Mouse (Mus musculus): Measurements from ENCODE around the gene Katna1.
"Not testable (repeated sequence)": the region's sequence is repeated elsewhere in the genome, so short reads cannot be mapped to it uniquely, and the experiment has no call there.

Katna1 gene

DNA sequence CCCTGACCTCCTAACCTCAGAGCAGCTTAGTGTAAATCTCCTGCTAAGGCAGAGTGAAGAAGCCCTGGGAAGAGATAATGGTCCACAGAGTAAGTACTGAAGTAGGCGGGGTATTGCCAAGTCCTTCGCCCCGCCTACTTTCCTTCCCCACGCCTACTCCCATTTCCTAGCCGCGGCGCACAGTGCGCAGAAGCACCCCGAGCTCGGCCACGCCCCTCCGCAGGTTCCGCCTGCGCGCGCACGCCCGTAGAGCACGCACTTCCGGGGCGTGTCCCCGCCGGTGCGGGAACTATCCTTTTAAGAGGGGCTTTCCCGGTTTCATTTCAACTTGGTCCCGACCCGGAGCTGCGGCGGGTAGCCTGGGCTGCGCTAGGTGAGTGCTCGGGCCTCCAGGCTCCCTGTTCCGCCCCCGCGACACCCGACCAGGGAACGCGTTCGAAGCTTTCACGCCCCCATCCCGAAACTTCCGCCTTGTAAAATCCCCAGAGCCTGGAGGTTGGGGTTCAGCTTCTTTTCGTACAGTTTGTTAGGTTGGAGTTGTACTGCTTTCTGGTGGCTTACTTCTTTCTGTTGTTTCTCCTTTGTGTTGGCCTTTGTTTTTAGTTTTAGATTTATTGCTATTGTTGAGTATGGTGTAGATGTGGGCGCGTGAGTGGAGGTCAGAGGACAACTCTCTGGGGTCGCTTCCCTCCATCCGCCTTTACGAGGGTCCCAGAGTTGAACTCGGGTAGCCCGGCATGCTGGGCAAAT is at the start of gene Katna1:
Gene Katna1, plus strand, starts transcription at position 250 of the 750 bp plus-strand sequence.
- DNase-seq, result peak; percentile 85 to 87

DNA sequence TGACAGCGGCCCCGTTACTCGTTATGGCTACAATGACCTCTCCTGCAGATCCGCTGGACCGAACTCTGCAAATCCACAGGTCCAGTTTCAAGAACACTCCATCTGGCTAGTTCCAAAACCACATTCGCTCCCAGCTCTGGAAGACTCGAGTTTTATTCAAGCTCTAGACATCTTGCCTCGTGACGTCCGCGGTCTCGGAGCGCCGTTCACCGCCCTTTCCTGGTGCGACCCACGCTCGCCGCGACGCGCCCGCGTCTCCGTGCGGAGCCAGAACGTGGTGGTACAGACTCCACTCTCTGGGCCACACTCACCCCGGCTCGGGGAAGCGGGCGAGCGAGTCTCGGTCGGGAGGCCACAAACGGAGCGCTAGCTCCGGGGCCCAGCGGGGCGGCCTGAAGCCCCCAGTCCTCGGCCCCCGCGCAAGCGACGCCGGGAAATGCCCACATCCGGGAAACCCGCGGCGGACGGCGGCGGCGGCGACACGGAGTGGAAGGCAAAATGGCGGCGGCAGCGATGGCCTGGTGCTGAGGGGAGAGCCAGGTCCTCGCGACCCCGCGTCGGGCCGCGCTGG is 45.0 kb upstream of the Katna1 start, which contains the start of the genes Pcmt1 and Lats1:
Gene Pcmt1, minus strand, starts transcription at position 406 of the 571 bp plus-strand sequence.
Gene Lats1, plus strand, starts transcription at position 484 of the 571 bp plus-strand sequence.
- DNase-seq, result peak; percentile 90

DNA sequence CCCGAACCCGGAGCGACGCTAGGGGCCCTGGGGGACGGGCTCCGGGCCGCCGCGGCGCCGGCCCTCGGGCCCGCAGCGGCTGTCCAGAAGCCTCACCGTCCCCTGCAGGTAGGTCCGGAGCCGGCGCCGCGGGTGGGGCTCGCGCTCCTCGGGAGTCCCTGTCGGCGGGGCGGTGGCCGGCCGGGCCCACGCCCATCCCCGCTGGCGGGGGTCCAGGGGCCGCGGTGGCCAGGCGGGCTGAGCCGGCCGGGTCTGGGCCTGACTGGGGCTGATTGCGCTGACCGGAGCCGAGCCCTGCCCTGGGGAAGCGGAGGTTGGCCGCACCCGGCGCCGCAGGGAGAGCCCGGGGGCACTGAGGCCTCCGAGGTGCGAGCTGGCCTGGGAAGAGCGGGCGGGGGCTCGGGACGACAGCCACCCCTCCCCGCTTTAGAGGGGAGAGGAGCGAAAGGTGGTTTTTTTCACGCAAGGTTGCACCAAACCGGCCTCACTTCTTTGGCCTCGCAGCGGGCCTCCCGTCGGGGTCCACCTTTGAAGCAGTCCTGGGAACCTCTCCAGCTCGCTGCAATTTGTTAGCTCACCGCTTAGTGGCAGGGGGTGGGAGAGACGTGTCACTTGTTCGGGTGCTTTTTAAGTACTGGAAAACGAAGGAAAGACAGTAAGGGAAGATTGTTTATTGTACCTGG is 44.3 kb upstream of the Katna1 start:
- DNase-seq, result peak; percentile 66 to 69

DNA sequence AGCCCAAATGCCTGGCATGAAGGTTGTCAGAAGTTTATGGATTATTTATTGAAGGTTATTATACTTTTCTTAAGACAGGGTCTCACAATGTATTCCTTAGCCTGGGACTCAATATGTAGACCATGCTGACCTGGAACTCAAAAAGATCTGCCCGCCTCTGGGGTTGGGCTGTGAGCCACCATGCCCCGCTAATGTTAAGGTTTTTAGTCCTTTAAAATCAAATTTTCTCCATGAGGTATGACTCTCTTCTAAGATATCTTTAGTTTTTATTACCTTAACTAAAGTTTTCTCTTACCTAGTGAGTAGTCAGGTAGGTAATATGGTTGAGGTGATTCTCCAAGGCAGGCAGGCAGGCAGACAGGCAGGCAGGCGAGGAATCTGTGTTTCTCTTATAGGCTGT is 43.6 kb upstream of the Katna1 start:
- DNase-seq, result no peak

DNA sequence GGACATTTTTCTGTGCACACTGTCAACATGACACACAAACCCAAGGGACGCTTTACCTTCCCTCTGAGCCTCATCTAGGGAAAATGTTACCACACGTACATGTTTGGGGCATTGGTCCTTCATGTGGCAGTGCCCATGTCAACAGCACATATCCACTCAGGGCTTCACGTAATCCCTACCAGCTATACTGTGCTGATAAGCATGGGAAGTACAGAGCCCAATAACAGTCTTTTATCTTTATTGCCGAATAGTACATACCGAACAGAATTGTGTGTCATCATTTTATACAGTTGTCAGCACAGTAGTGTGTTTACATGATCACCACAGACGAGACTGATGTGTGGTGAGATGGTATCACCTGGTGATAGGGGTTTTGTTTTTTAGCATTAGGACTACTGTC is 38.9 kb upstream of the Katna1 start:
- DNase-seq, result no peak

DNA sequence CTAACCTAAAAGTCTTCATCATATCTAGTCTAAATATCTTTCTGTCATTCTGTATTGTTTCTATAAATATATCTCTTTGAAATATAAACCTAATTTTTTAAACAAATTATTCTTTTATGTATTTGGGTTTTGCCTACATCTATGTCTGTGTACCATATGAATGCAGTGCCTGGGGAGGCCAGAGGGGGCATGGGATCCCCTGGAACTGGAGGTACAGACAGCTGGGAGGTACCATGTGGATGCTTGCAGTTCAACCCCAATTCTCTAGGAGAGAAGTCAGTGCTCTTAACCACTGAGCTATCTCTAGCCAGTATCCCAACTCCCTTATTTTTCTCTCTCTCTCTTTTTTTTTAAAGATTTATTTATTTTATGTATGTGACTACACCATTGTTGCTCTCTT is 30.5 kb upstream of the Katna1 start:
- no peak for DNase-seq

DNA sequence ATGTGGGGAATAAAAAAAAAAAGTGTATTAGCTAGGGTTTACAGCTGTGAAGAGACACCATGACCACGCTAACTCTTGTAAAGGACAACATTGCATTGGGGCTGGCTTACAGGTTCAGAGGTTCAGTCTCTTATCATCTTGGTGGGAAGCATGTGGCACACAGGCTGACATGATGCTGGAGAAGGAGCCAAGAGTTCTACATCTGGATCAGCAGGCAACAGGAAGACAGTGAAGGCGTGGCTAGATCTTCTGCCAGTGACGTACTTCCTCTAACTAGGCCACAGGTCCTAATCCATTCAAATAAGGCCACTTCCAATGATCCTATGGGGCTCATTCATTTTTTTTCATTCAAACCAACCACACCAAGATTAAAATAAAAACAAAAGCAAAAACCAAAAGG is 25.7 kb upstream of the Katna1 start:
- DNase-seq, result no peak

DNA sequence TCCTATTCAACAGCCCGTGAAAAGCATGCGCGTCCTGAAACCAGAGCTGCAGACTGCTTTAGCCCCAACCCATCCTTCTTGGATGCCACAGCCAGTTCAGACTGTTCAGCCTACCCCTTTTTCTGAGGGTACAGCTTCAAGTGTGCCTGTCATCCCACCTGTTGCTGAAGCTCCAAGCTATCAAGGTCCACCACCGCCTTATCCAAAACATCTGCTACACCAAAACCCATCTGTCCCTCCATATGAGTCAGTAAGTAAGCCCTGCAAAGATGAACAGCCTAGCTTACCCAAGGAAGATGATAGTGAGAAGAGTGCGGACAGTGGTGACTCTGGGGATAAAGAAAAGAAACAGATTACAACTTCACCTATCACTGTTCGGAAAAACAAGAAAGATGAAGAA is 23.2 kb upstream of the Katna1 start:
- no peak for DNase-seq

DNA sequence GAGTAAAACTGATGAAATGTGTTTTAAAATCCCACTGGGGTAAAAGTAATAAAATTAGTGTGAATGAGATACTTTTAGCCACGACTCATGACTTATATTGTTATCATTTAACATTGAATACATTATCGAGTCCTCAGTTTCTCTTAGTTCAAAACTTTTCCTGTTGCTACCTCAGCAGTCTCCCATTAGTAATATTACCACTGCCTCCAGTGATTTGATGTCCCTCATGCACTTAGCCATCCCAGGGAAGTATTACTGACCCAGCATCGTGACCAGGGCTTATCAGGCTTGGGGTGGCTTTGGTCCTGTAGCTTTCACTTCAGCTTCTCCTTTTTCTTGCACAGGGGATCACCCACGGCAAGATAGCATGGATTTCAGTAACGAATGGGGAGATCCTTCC is 15.7 kb upstream of the Katna1 start:
- DNase-seq, result no peak

DNA sequence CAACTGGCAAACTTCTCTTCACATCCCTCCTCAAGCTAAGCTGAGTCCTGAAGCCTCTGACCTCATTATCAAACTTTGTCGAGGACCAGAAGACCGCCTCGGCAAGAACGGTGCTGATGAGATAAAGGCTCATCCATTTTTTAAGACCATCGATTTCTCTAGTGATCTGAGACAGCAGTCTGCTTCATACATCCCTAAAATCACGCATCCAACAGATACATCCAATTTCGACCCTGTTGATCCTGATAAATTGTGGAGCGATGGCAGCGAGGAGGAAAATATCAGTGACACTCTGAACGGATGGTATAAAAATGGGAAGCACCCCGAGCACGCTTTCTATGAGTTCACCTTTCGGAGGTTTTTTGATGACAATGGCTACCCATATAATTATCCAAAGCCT is 13.3 kb upstream of the Katna1 start:
- DNase-seq, result no peak

DNA sequence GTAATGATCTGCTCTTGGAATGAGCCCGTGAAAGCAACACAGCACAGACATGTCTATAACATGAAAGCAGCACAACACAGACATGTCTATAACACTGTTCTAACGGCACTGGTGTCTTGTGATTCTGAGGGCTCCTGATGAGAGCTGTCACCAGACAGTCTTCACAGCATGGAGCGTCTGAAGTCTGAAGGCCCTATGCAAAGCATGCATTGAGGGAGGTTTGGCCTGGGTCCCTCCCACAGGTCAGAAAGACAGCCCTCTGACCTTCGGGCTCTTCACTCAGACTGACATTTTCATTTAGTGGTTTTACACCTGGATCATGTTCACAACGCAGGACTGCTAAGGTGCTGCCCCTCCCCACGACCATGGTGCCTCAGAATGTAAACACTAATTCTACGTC is 10.7 kb upstream of the Katna1 start:
- no peak for DNase-seq

DNA sequence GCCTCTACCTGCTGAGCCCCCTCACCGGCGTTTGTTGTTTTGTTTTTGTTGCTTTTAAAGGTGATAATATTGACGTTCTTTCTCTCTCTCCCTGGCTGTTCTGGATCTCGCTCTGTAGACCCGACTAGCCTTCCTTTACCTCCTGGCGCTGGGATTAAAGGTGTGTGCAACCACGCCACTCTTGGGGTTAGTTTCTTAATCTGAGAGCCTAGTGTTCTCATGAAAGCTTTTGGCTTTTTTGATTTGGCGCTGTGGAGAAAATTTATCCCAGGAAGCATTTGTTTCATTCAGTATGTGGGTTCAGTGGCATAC is 657 bp downstream of the Katna1 start:
- DNase-seq, result no peak

DNA sequence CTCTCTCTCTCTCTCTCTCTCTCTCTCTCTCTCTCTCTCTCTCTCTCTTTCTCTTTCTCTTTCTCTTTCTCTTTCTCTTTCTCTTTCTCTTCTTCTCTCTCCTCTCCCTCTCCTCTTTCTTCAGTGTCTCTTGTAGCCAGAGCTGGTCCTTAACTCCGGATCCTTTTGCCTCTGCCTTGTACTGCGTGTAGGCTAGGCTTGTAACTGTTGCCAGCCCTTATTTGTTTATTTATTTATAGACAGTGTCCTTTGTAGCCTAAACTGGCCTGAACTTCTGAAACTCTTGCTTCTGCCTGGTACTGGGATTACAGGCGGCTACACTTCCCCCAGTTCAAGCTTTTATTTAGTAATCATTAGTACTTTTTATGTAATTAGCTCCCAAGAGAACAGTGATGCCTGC is 1.2 kb downstream of the Katna1 start:
- DNase-seq, result no peak

DNA sequence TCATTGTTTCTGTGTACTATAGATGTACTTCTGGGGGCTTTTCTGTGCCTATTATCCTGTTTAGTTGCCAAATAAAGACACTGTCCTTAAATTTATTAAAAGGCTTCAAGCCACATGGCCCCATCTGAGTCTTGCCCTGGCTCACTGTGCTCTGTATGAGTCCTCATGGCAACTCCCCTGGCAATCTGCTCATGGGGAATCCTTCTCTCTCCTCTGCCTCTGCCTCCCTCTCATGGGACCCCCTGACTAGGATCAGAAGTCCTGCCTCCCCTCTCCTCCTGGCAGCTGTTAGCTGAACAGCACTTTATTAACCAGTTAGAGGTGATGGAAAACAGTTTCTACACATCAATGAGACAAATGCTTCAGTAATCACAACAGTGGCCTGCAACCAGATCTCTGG is 5.8 kb downstream of the Katna1 start:
- no peak for DNase-seq

DNA sequence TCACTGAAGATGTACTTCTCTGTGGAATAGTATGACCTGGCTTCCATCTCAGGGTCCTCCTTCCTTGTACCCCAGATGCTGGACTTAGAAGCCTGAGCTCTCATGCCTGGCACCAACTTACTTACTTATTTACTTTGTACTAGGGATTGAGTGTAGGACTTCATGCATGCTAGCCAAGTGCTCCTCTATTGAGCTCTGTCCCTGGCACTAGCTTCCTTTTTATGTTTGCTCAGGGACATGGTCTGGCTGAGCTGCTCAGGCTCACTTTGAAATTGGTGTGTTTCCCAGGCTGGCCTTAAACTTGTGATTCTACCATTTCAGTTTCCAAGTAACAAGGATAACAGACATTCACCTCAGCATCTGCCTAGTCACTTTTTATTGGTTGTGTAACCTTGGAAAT is 11.3 kb downstream of the Katna1 start:
- no peak for DNase-seq

DNA sequence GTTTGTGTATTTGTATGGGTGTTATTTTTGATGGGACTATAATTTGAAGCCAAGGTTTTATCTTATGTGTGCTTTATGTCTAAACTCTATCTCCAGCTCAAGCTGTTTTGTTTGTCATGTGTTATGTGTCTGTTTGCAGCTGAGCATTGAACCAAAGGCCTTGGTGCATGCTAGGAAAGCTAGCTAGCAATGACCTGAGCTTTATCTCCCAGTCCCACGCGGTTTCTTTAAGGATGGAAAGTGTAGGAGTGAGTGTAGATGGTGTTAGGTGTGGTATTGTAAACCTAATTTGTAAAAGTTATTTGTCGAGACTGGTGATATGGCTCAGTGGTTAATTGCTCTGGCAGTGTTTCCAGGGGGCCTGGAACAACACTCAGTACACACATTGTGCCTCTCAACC is 12.1 kb downstream of the Katna1 start:
- no peak for DNase-seq

DNA sequence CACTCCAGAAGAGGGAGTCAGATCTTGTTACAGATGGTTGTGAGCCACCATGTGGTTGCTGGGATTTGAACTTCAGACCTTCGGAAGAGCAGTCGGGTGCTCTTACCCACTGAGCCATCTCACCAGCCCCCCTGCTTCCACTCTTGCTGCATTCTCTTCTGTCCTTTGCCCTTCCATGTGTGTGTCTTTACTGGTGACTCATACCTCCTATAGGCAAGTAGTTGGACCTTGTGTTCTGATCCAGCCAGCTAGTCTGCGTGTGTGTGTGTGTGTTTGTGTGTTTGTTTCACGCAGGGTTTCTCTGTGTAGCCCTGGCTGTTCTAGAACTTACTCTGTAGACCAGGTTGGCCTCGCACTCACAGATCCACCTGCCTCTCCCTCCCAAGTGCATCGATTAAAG is 19.7 kb downstream of the Katna1 start:
- not testable (repeated sequence) for DNase-seq

DNA sequence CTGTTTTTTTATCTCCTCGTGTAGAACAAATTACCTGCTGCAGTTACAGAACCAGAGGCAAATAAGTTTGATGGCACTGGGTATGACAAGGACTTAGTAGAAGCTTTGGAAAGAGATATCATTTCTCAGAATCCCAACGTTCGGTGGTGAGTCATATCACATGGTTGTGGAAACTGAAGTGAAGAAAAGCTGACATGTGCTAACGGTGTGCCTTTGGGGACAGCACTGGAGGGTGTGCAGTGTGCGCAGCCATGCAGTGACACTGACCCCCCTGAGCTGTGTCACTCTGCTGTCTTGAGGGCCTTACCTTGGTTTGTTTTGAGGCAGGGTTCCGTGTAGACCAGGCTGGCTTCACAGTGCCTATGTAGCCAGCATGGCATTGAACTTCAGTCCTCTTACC is 23.0 kb downstream of the Katna1 start:
- no peak for DNase-seq

DNA sequence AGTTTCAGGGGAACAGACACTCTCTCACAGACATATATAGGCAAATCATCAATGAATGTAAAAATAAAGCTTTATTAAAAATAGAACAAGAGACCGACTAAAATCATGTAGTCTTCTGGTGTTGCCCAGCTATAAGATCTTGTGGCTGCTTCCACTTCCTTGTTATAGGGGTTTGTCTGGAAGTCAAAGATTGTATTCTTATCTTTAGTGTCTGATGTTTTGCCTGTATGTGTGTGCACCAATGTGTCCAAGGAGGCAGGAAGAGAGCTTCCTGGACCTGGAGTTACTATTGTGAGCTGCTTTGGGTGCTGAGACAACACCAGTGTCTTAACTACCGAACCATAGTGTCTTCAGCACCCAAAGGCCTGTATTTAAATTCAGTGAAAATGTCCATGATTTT is 31.7 kb downstream of the Katna1 start:
- DNase-seq, result no peak

DNA sequence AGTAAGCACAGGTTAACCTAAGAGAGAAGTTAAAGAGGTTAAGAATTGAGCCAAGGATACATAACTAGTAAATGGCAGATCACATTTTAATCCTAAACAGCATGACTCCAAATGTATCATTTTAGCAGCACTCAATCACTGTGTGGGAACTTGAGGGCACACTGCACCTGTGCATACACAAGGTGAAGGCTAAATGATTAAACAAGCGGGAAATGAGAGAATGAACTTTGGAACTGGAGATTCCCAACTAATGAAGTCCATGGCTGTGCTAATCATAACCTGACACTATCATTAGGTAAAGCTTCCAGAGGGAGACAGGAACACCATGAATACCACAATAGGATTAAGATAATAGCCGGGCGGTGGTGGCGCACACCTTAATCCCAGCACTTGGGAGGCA is 46.5 kb downstream of the Katna1 start:
- no peak for DNase-seq

DNA sequence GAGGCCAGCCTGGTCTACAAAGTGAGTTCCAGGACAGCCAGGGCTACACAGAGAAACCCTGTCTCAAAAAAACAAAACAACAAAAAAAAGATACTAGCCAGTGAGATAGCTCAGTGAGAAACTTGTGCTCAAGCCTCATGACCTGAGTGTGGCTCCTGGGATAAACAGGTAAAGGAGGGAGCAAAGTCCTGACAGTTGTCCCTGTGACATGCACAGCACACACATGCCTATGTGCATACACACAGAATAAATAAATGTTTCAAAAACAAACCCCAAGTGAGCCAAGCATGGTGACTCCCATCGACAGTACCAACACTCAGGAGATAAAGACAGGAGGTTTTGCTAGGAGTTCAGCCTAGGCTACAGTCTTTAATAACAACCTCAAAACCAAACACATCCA is 47.0 kb downstream of the Katna1 start:
- DNase-seq, result no peak

DNA sequence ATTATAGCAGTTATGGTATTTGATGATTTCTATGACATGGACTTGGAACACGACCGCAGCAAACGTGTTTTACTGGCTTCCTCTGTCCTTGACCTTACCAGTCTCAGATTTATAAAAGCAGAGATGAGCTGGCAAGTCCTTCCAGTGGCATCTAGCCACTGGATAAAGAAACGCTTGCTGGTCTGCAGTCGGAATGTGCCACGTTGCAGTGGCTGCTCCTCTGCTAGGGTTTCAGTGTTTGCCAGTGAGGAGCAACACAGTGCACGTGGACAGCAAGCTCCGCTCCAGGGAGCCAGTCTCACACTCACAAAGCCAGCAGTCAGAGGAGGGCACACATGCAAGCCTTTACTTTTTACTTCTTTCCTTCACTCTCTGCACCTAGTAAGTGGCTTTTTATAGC is 49.6 kb downstream of the Katna1 start:
- no peak for DNase-seq

DNA sequence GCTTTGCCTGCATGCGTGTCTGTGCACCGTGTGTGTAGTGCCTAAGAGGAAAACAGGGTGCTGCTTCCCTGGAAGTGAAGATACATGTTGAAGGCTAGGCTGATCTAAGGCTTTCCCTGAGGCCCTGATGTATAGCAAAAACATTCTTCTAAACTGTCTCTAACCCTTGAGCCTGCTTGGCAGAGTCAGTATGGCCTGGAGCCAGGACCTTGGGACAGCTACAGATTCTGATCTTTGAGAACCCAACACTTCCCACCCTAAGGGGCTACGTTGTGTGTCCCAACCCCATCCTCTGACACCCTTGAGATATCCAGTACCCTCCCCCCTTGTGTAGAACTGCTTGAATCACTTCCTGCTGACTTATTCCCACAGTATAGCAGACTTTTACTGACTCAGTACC is 52.6 kb downstream of the Katna1 start:
- DNase-seq, result no peak

DNA sequence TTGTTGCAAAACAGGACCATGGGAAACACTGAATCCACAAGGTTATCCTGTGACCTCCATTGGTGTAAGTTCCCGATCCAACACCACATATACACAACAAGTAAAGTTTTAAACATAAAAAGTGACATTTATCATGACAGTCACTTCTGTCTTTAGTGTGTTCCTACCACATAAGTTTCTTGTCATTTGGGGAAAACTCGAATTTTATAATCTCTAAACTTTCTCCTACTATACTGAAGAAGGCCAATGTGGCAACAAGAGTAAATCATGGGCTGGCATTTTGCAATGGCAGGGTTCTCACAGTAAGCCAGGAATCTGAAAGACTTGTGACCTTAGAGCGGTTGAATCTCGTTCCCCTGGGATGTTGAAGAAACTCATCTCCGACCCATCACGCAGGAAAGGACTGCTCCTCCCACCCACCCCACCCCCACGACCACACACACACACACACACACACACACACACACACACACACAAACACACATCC is 54.0 kb downstream of the Katna1 start:
- no peak for DNase-seq

Data from cerebellum, postnatal 36 days (tissue).